Mouse (Mus musculus): ENCODE measurements around the gene Cops9.

Cops9 gene

DNA sequence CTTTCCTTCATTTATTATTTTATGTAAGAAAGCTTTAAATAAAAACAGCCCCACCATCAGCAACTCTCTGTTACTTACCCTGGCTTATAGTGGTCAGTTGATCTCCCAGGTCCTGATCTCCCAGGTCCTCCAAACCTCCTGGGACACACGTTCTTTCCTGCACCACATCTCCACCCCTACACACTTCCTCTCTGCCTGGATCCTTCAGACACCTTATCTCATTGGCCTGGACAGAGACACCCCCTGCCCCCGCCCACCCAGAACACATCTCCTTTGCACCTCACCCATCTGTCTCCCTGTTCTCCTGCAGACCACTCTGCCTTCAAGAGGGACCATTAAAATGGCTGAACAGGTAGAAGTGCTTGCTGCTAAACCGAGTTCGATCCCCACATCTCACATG, 5.2 kb upstream of the Cops9 start:
- DNase-seq (ENCODE audit: low read depth, low spot score): no peak

DNA sequence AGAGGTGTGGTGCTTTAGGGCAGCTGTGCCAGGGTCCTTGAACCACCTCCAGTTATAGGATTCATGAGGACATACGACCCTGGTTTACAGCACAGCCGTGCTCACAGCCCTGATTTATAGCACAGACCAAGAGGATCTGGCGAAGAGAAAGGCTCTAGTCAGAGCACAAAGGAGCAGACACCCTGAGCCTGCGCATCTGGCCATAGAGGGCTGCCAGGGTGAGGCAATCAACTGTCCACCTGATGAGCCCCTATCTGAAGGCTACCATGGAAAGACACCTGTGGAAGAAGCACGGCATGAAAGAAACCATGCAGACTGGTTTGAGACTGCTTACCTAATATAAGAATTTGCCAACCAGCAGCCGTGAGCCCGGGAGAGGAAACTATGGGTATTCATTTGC, 4.8 kb upstream of the Cops9 start:
- DNase-seq (ENCODE audit: low read depth, low spot score): no peak

GRCm38 (mm10) chr1:92646111-92646510, 4.3 kb upstream of the Cops9 start:
- DNase-seq (ENCODE audit: low read depth, low spot score): no peak

GRCm38 (mm10) chr1:92644916-92645315, 3.1 kb upstream of the Cops9 start:
- no peak for DNase-seq (ENCODE audit: low read depth, low spot score)

GRCm38 (mm10) chr1:92643691-92644090, 1.9 kb upstream of the Cops9 start:
- no peak for DNase-seq (ENCODE audit: low read depth, low spot score)

- DNase-seq (ENCODE audit: low read depth, low spot score): no peak
Measured at GRCm38 (mm10) chr1:92640393-92640792, 1.4 kb downstream of the Cops9 start.

GRCm38 (mm10) chr1:92638736-92639135, 3.0 kb downstream of the Cops9 start:
- DNase-seq (ENCODE audit: low read depth, low spot score): no peak

GRCm38 (mm10) chr1:92638181-92638580, 3.6 kb downstream of the Cops9 start:
- DNase-seq (ENCODE audit: low read depth, low spot score): peak; percentile 91

DNA sequence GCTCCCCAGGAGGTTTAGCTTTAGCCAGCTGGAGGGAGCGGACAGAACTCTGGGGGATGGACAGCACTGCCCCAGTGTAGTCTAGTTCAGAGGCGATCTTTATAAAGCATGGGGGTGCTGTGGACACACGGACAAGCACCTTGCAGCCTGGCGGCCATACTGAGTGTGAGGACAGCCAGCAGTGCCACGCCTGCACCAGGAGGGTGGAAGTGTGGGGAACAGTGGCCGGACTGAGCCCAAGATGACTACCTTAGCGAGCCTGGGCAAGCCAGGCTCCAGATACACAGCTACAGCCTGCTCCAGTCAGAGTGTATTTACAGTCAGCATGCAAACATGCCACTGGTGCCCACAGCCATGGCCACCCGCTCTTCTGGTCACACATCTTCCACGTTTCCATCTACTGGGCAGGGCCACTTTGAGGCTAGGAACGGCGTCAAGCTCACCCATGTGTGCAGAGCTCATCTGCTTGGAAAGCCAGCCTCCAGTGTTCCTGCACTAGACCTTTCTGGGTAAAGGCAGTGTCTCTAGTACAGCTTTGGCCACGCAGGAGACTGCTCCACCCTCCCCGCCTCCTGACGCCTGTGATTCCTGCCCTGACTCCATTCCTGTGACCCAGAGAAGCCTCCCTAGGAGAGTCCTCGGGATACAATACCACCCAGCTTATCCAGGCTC, 4.1 kb downstream of the Cops9 start:
- no peak for DNase-seq (ENCODE audit: low read depth, low spot score)

DNA sequence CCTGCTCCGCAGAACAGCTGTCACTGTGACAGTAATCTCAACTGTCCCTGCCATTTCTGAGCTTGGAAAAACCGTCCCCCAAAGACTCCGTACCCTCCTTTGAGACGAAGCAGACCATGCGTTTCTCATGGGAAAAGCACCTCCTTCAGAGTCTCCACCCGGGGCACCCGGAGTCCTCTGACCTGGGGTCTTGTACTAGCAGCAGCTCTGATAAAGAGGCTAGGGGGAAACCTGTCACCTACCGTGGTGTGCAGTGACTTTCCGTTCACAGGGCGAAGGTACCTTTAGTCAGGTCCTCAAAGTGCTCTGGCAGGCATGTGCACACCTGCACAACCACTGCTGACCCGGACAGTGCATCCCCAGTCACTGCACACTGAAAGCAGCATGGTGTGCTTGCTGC, 5.1 kb downstream of the Cops9 start:
- DNase-seq (ENCODE audit: low read depth, low spot score): no peak

GRCm38 (mm10) chr1:92636015-92636414, 5.8 kb downstream of the Cops9 start:
- DNase-seq (ENCODE audit: low read depth, low spot score): no peak

- peak; percentile 37 for DNase-seq (ENCODE audit: low read depth, low spot score)
Measured at GRCm38 (mm10) chr1:92634976-92635599, 6.7 kb downstream of the Cops9 start.

DNA sequence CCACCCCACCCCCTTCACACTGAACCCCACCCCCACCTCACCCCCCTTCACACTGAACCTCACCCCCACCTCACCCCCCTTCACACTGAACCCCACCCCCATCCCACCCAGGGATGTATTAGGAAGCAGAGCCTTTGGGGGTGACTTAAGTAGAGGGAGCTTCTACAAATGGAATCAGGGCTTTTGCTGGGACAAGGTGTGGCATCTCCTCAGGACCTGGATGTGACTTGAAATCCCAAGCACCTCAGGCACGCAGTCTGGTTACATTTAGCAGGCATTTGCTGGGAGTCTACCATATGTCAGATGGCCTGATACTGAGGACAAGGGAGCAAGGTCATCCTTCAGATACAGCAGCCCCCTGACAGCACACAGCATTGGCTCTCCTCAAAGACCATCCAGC, 7.2 kb downstream of the Cops9 start:
- no peak for DNase-seq (ENCODE audit: low read depth, low spot score)

DNA sequence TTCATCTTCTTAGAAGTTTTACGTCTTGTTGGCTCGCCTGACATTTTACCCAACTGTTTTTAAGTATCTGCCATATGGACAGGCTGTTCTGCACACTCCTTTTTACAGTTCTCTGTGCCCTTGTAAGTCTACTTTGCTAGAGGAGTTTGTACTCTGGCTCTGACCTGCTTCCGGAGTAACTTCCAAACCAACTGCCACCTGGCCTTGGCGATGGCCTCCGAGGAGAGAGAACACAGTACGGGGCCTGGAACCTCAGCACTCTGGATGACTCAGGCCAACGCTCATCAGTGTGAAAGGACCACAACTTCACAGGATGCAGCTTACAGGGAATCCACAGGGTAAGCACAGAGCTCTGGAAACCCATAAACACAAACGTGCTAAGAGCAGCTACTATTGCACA, 8.1 kb downstream of the Cops9 start:
- peak; percentile 44 for DNase-seq (ENCODE audit: low read depth, low spot score)

- no peak for DNase-seq (ENCODE audit: low read depth, low spot score)
Measured at GRCm38 (mm10) chr1:92632948-92633347, 8.8 kb downstream of the Cops9 start.

- DNase-seq (ENCODE audit: low read depth, low spot score): no peak
Measured at GRCm38 (mm10) chr1:92632196-92632595, 9.6 kb downstream of the Cops9 start.

DNA sequence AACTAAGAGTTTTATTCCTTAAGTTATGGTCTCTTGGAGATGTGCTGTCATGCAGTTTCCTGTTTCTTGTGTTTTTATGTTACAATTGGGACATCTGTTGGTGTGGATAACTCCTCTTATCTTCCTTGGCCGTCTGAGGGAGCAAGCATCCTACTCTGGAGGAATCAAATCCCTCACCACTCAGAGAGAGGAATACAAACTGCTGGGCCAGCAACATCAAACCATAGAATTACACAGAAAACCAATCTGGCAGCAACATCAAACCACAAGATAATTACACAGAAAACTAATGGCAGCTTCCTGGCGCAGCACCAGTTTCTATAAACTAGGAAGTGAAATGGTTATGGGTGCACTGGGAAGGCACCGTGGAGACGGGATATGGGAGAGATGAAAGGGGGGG, 13.6 kb downstream of the Cops9 start:
- DNase-seq (ENCODE audit: low read depth, low spot score): no peak

GRCm38 (mm10) chr1:92618360-92618759, 23.4 kb downstream of the Cops9 start:
- no peak for DNase-seq (ENCODE audit: low read depth, low spot score)

GRCm38 (mm10) chr1:92617488-92617887, 24.3 kb downstream of the Cops9 start, which contains the start of gene Olfr12:
Gene Olfr12 (plus strand): TSS chr1:92617788.
- DNase-seq (ENCODE audit: low read depth, low spot score): no peak

- no peak for DNase-seq (ENCODE audit: low read depth, low spot score)
Measured at GRCm38 (mm10) chr1:92616046-92616445, 25.7 kb downstream of the Cops9 start.

DNA sequence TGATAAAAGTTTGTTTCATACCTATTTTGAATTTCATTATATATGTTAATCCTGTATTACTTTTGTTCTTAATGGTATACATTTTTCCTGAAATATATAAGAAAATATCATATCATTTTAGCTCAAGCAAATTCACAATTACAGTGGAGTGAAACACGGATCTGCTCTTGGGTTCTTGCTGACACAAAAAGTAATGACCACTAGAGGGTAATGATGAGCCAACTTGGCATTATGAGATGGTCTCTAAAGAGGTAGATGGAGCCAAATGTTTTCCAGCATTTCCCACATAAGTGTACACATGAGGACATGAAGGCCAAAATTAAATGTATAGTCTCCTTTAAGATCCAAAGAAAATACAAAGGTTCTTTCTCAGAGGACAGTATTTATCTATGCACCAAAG, 27.3 kb downstream of the Cops9 start:
- DNase-seq (ENCODE audit: low read depth, low spot score): peak; percentile 72

DNA sequence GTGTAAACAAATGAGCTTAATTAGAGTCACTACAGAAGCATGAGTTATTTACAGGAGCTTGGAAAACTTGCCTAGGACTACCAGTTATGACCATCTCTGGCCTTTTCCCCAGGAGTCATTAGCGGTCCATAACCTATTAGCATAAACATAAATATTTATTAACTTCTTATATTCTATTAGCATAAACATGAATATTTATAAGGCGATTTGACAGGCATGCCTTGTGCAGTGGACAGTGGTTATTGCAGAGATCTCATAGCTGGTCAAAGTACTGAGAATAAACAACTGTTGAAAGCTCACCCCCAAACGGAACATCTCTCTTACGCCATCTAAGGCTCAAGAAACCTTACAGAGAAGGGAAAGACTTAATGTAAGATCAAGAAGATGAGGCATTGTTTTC, 28.6 kb downstream of the Cops9 start:
- no peak for DNase-seq (ENCODE audit: low read depth, low spot score)

GRCm38 (mm10) chr1:92611008-92611407, 30.8 kb downstream of the Cops9 start:
- DNase-seq (ENCODE audit: low read depth, low spot score): peak; percentile 67

GRCm38 (mm10) chr1:92607711-92608110, 34.1 kb downstream of the Cops9 start:
- no peak for DNase-seq (ENCODE audit: low read depth, low spot score)
